ENCODE assay signal across 7 mouse cellular contexts in the genomic region with DNA sequence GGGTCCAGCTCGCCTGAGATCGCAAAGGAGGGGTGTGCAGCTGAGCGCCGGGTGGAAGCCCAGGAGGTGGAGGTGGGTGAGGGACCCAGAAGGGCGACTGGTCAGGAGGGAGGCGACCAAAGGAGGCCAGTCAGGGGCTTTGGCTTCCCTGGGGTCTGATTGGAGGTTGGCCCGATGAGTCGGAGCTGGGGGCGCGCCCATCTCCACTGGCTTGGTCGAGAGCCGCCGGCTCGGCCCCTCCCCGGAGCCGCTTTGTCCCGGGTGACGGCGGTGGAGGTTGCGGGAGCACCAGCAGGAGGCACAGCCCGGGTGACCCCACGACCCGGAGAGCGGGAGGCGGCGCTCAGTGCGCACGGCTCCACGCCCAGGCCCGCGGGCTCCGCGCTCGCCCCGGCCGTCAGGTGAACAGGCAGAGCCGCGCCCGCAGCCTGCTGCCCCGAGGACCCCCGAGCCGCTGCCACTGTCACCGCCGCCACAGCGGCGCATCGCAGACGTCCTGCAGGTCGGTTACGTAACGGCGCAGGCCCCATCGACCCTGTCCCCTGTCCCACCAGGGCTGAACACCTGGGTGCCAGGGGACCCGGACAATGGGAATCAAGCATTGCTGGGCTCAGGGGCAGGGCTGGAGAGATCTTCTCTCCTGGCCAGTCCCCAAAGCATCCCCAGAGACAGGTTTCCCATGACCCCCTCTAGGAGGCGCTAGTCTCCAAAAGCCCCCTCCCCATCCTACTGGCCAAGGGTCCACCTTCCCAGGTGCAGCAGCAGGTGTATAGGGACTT. TPM values are rescaled to one million over a fixed set of nuclear protein-coding genes. Genes with fewer than 3 reads are reported as not detected.
A peak's percentile ranks its signal among the peaks of the same experiment; 100 is the strongest.
DNase-seq lines count a peak whose midpoint lies in the region; ATAC-seq and TF ChIP-seq lines count a peak whose summit lies in the region.

No protein-coding gene starts in this region.

- H3K36me3 ChIP-seq in hindbrain, postnatal 0 days (ENCODE audit: insufficient read depth, low read length) = no peaks in the 10 kb centered on the region

- H3K4me3 ChIP-seq in hindbrain, postnatal 0 days (ENCODE audit: low read length) = peak overlapping the region; percentile 72

- no peaks in the 10 kb centered on the region for H3K27me3 ChIP-seq in hindbrain, postnatal 0 days (ENCODE audit: insufficient read depth, low read length)

- TF ChIP-seq CTCF in hindbrain, postnatal 0 days (IDR thresholded peaks at IDR 0.05; ENCODE audit: low read depth) = peak; percentile 60

- ATAC-seq in hindbrain, postnatal 0 days = peak; percentile 91

- 0 out of 2 replicates have a peak, but pooled peaks cover 3% of the 10 kb centered on the region for H3K4me1 ChIP-seq in hindbrain, postnatal 0 days (ENCODE audit: insufficient read depth, low read length)

- under 1% methylated on average over 47 of the region's 55 CpGs for WGBS in hindbrain, postnatal 0 days

- DNase-seq in brain, adult 2 months (ENCODE audit: low read depth, low spot score) = peak; percentile 65
- peak; percentile 76 for DNase-seq in embryo, embryonic 10.5 days (ENCODE audit: low spot score)
- DNase-seq in gastrocnemius, postnatal 25 days = peak; percentile 71
- DNase-seq in hindbrain, postnatal 0 days (ENCODE audit: low spot score) = peak; percentile 71
- DNase-seq in left cerebral cortex, postnatal 36 days (ENCODE audit: low spot score in 2 of 2) = peak; percentile 54 to 60
- peak; percentile 64 for DNase-seq in mesoderm, embryonic 11.5 days (ENCODE audit: low read depth, low spot score)
- DNase-seq in skeletal muscle tissue, adult 2 months (ENCODE audit: low read depth, low spot score) = peak; percentile 57

- peak overlapping the region; percentile 85 for H3K9ac ChIP-seq in hindbrain, postnatal 0 days (replicated peaks; ENCODE audit: low read length)

- intact Hi-C loops in left cerebral cortex, postnatal 36 days (cut with DNase I) = loop anchor here (2.0 kb wide), 2 partner anchors 67 to 101 kb away; no protein-coding TSS in a partner anchor

- H3K27ac ChIP-seq in hindbrain, postnatal 0 days = peak overlapping the region; percentile 68

- H3K4me2 ChIP-seq in hindbrain, postnatal 0 days (ENCODE audit: low read depth, low read length) = peak overlapping the region; percentile 77

- no peaks in the 10 kb centered on the region for H3K9me3 ChIP-seq in hindbrain, postnatal 0 days (ENCODE audit: low read length)

RNA-seq across cellular contexts. Expression of a gene that starts 0.6 kb away (rescaled TPM):
- total RNA-seq in gastrocnemius, postnatal 25 days (2021) = 10 to 100 TPM; 39.1 to 48.2 TPM
- total RNA-seq in hindbrain, postnatal 0 days (2014; rRNA removed) = 124 and 132 TPM in 2 replicates
- 86.4 and 102 TPM in 2 replicates for polyA plus RNA-seq in hindbrain, postnatal 0 days (2015; fragmentation: Nextera tagmentation; extraction: Ambion mirVana)
- total RNA-seq in left cerebral cortex, postnatal 36 days (2021) = 100 to 1,000 TPM; 172 to 186 TPM

Comparison
In these comparisons a context has a peak if more than half of its experiments do, and no peak if none do; other contexts are left out.
1. Peak in every context shown above with its lines: DNase-seq, ATAC-seq, H3K4me3 ChIP-seq and H3K27ac ChIP-seq.